Mouse (Mus musculus) midbrain, embryonic 12.5 days (tissue): ENCODE results near the gene Gabpa. TPM values are rescaled to one million over a fixed set of nuclear protein-coding genes. Genes with fewer than 3 reads are reported as not detected.
A peak's percentile ranks its signal among the peaks of the same experiment; 100 is the strongest.

Experiments used
- ATAC-seq: fragments of 200-750 bp; cut with Nextera tagmentation; 2 replicates; pipeline ENCODE4 v1.8.0; 2017; ENCODE audit warnings: low read depth, moderate TSS enrichment, moderate library complexity; ENCODE audit not compliant: low FRiP score
- H3K27ac ChIP-seq: fragments of 300-500 bp; sonication (generic); replicated peaks from 2 replicates; pipeline ENCODE4 v1.5.1; 2016; ENCODE audit warnings: mild to moderate bottlenecking
- H3K27me3 ChIP-seq: fragments of 300-500 bp; sonication (generic); 2 replicates; pipeline ENCODE4 v1.6.1; 2016; ENCODE audit warnings: mild to moderate bottlenecking
- H3K36me3 ChIP-seq: fragments of 300-500 bp; sonication (generic); 2 replicates; pipeline ENCODE4 v1.6.1; 2016
- H3K4me1 ChIP-seq: fragments of 300-500 bp; sonication (generic); 2 replicates; pipeline ENCODE4 v1.6.1; 2016
- H3K4me2 ChIP-seq: fragments of 300-500 bp; sonication (generic); replicated peaks from 2 replicates; pipeline ENCODE4 v1.6.1; 2016; ENCODE audit warnings: mild to moderate bottlenecking, moderate library complexity
- H3K4me3 ChIP-seq: fragments of 300-500 bp; sonication (generic); 2 replicates; pipeline ENCODE4 v1.5.1; 2016; ENCODE audit warnings: mild to moderate bottlenecking
- H3K9ac ChIP-seq: fragments of 300-500 bp; sonication (generic); replicated peaks from 2 replicates; pipeline ENCODE4 v1.6.1; 2016; ENCODE audit warnings: mild to moderate bottlenecking, moderate library complexity
- H3K9me3 ChIP-seq: fragments of 300-500 bp; sonication (generic); 2 replicates; pipeline ENCODE4 v1.6.1; 2016; ENCODE audit warnings: mild to moderate bottlenecking
- WGBS: fragments of 180-500 bp; shearing (Covaris S2); methylation state at CpG from one replicate; pipeline ENCODE4 v1.1.7; 2016; 5-methylcytosine and 5-hydroxymethylcytosine counted together
- polyA plus RNA-seq: library from polyadenylated mRNA; unstranded; fragments of >200 nt; fragmentation: Nextera tagmentation; extraction: Ambion mirVana; gene quantifications from 2 replicates; pipeline ENCODE4 v1.2.1, GENCODE M21; 2016

Gene Gabpa
- polyA plus RNA-seq: 38.5 and 39.5 TPM in 2 replicates

DNA sequence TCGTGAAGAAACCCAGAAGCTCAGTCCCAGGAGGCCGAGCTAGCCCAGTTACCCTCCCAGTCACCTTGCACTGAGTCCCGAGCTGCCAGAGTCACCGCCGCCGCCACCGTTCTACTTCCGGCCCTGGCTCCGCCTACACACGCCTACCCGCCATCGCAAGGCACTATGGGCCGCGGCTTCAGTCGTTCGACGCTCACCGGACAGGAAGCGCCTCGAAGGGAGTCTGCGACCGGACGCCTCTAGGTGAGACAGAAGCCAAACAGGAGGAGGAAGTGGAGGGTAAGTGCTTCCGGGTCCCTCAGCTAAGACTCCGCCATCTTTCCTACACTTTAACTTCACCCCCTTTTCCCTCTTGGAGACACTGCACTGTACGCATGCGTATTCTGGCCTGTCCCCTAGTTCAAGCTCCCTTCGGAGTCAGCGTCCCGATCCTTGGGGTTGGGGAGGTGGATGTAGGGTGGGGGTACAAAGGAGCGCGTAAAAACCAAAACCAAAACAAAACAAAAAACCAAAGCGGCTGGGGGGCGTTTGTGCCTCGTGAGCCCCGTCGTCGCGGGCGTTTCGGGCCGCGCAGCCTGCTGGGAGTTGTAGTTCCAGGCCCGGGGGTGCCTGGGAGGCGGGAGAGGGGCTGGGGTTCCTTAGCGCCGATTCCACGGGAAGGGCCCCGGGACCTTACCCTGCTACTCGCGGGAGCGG is at the start of gene Gabpa:
TSS of gene Gabpa (plus strand) at position 181 of the 696 bp plus-strand sequence.
- Histone ChIP-seq H3K36me3 (peaks cover 34% of the 10 kb centered on the region), H3K4me1 (peaks cover 21% of the 10 kb centered on the region), H3K27ac (peak within 1 kb of the TSS; percentile 96), H3K9me3 (no peaks in the 10 kb centered on the region), H3K9ac (peak within 1 kb of the TSS; percentile 92), H3K4me3 (peak within 1 kb of the TSS; percentile 85), H3K4me2 (peak within 1 kb of the TSS; percentile 76), H3K27me3 (no peaks in the 10 kb centered on the region)
- WGBS: under 1% methylated on average over 51 of the region's 52 CpGs
- ATAC-seq: peak; percentile 95

DNA sequence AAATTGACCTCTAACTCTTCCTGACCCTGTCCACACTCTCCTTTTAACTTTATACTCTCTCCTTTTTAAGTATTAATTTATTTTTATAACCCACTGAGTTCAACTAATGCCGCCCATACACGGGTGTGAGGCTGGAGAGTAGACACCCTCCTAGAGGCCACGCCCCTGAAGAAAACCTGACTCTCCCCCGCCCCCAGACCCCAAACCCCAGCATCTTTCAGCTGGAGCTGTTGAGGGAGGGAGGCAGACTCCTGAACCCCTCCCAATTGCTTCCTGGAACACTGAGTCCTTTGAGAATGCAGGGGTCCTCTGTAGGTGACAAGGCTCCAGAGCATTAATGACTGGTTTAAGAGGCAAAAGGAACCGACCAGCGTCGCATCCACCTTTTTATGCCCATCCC is 49.8 kb upstream of the Gabpa start:
- peak; percentile 34; the same call in 1 of the 2 replicates for ATAC-seq
- WGBS: 9% methylated on average over 7 of the region's 7 CpGs
- H3K4me1 ChIP-seq: peaks cover 7% of the 10 kb centered on the region
- 0 out of 2 replicates have a peak overlapping the region, but pooled peaks have one; percentile 9 for H3K4me2 ChIP-seq
- no peaks in the 10 kb centered on the region for H3K9me3 ChIP-seq
- H3K4me3 ChIP-seq: no peak overlapping the region
- H3K27me3 ChIP-seq: no peaks in the 10 kb centered on the region
- no peak overlapping the region for H3K9ac ChIP-seq
- H3K27ac ChIP-seq: no peak overlapping the region
- H3K36me3 ChIP-seq: peaks cover 23% of the 10 kb centered on the region

DNA sequence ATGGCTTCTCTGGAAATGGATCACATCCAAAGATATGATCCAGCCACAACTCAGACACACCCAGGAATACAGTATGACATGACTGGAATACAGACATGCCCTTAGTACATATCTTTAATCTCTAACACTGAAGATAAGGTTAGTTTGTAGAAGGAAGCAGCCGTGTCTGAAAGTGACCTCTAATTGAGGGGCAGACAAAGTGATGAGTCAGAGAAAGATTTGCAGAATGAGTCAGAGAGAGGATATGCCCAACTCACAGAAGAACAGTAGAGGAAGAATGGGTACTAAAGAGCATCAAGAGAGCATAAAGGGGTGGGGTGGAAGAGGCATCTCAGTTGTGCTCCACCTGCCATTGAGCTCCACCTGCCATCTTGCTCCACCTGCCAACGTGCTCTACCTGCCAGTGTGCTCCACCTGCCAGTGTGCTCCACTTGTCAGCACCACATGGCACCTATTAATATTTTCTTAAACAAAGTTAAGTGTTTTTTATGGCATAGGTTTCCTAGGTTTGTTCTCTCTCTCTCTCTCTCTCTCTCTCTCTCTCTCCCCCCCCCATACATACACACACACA is 44.0 kb upstream of the Gabpa start:
- Histone ChIP-seq H3K9ac (no peak overlapping the region), H3K36me3 (peaks cover 33% of the 10 kb centered on the region; the same call in 1 of the 2 replicates)
- 93% methylated on average over 2 of the region's 2 CpGs for WGBS

DNA sequence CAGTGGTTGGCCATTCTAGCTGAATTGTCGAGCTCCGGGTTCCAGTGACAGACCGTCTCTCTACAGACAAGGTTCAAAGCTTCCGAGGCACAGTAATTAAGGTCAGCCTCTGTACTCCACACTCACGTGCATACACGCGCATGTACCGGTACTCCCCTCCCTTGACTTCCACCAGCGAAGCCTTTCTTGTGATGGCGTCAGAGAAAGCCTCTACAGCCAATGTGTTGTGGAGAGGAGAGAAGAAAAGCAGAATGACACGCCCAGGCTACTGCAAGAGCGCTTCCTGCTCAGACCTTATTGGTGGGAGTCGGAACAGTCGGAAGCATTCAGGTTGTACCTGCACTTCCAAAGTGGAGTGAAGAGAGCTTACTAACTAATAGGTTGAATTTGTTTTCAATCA is 41.3 kb upstream of the Gabpa start:
- Histone ChIP-seq H3K27ac (no peak overlapping the region), H3K36me3 (peaks cover 24% of the 10 kb centered on the region; the same call in 1 of the 2 replicates), H3K4me2 (no peak overlapping the region), H3K9ac (no peak overlapping the region), H3K9me3 (no peaks in the 10 kb centered on the region), H3K27me3 (no peaks in the 10 kb centered on the region), H3K4me1 (no peaks in the 10 kb centered on the region), H3K4me3 (no peak overlapping the region)
- 89% methylated on average over 14 of the region's 14 CpGs for WGBS
- no peak for ATAC-seq

More for the DNA sequence above, 44.0 kb upstream of the Gabpa start:
- no peaks in the 10 kb centered on the region for H3K9me3 ChIP-seq
- no peaks in the 10 kb centered on the region for H3K27me3 ChIP-seq
- no peaks in the 10 kb centered on the region for H3K4me1 ChIP-seq
- ATAC-seq: no peak
- H3K4me3 ChIP-seq: no peak overlapping the region
- H3K4me2 ChIP-seq: no peak overlapping the region
- no peak overlapping the region for H3K27ac ChIP-seq

DNA sequence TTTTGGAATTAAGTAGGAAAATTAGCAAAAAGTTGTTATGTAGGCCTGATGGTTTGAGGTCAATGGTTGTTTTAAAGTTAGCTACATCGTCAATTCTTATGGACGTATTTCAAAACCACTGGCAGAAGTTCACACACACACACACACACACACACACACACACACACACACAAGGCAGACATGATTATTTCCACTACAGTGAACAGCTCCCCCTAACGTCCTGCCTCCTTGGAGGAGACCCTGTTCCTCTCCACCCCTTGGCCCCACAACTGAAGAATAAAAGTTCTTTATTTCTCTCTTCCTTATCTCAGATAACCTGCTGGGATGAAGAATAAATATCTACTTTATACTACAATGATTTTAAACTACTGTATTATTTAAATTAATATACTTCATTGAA is 39.4 kb upstream of the Gabpa start:
- ATAC-seq: no peak
- no peak overlapping the region for H3K9ac ChIP-seq
- no peak overlapping the region for H3K4me3 ChIP-seq
- H3K4me2 ChIP-seq: no peak overlapping the region
- H3K4me1 ChIP-seq: no peaks in the 10 kb centered on the region
- H3K27me3 ChIP-seq: no peaks in the 10 kb centered on the region
- peaks cover 11% of the 10 kb centered on the region; the same call in 1 of the 2 replicates for H3K36me3 ChIP-seq
- 83% methylated on average over 3 of the region's 3 CpGs for WGBS
- H3K27ac ChIP-seq: no peak overlapping the region
- H3K9me3 ChIP-seq: no peaks in the 10 kb centered on the region

DNA sequence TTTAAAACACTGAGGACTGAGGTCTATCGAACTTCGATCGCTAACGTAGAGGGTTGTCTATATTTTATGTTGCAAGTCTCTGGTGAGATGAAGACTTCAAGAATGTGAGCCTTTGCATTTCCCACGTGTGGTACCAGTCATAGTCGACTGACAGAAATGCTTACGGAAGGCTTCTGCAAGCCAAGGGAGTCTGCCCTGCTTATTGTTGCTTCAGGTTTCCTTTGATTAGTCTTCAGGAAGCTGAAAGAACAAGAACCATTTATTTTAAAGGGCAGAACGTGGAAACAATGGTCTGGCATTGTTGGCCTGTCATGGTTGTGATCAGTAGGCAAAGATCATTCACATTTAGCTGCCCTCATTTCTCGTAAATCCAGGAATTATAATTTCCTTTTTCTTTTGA is 38.0 kb upstream of the Gabpa start:
- no peak overlapping the region for H3K27ac ChIP-seq
- ATAC-seq: no peak
- 81% methylated on average over 9 of the region's 9 CpGs for WGBS
- H3K4me3 ChIP-seq: no peak overlapping the region
- no peaks in the 10 kb centered on the region for H3K9me3 ChIP-seq
- no peaks in the 10 kb centered on the region for H3K27me3 ChIP-seq
- 0 out of 2 replicates have a peak, but pooled peaks cover 5% of the 10 kb centered on the region for H3K36me3 ChIP-seq
- no peaks in the 10 kb centered on the region for H3K4me1 ChIP-seq
- H3K9ac ChIP-seq: no peak overlapping the region
- no peak overlapping the region for H3K4me2 ChIP-seq

DNA sequence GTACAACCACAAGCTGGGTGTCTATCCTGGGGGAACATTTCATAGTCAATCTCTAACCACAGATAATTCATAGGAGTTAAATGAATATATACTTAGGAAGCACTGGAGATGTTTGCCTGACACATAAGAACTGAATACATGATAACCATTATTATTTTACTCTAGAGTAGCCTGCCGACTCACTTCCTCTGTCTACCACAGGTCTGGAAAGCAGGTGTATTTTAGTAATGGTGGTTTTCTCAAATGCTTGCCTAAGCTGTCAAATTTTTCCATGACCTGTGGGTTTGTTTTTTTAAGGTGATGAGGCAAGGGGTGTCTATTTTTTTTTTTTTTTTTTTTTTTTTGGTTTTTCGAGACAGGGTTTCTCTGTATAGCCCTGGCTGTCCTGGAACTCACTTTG is 34.7 kb upstream of the Gabpa start:
- no peak overlapping the region for H3K4me2 ChIP-seq
- no peaks in the 10 kb centered on the region for H3K9me3 ChIP-seq
- H3K27me3 ChIP-seq: no peaks in the 10 kb centered on the region
- H3K27ac ChIP-seq: no peak overlapping the region
- no peak overlapping the region for H3K4me3 ChIP-seq
- 97% methylated on average over 1 of the region's 2 CpGs for WGBS
- no peak overlapping the region for H3K9ac ChIP-seq
- no peaks in the 10 kb centered on the region for H3K4me1 ChIP-seq
- peaks cover 6% of the 10 kb centered on the region; the same call in 1 of the 2 replicates for H3K36me3 ChIP-seq
- no peak for ATAC-seq

DNA sequence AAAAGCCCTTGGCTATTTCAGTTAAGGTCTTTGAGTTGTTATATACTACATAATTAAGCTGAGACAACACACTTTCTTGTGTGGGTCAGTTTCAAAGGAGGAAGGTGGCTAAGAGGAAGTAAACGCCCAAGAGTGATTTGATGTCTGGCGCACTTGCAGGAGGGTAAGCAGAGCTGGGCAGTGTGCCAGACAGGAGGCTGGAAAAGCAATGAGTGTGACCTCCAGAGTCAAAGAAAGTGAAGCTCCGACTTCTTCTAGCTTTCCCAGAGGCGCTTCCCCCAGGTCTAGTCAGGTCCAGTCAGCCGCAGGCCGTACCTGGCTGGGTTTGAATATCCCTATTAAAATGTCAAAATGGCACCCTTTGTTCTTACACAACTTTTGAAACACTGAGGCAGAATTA is 32.5 kb upstream of the Gabpa start:
- peaks cover 17% of the 10 kb centered on the region for H3K36me3 ChIP-seq
- WGBS: 85% methylated on average over 6 of the region's 6 CpGs
- no peak overlapping the region for H3K4me3 ChIP-seq
- no peak overlapping the region for H3K27ac ChIP-seq
- H3K4me1 ChIP-seq: no peaks in the 10 kb centered on the region
- H3K4me2 ChIP-seq: no peak overlapping the region
- no peaks in the 10 kb centered on the region for H3K27me3 ChIP-seq
- no peak overlapping the region for H3K9ac ChIP-seq
- no peaks in the 10 kb centered on the region for H3K9me3 ChIP-seq
- no peak for ATAC-seq

DNA sequence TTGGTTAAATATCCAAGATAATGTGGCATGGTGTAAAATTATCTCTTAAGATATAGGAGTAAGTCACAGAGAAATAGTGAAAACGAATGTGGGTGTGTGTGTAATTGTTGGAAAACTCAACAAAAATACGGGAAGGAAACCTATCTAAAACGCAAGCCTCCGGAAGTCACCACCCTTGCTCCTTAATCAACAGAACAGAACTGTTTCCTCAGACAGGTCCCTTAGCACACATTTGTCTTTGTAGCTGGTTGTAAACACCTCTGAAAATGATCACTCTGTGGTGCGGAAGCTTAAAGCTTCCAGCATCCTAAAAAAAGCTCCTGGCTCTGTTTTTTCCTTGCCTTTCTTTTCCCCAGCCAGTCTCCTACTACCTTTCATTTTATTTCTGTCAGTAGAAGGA is 29.9 kb upstream of the Gabpa start:
- H3K4me1 ChIP-seq: no peaks in the 10 kb centered on the region
- peaks cover 37% of the 10 kb centered on the region for H3K36me3 ChIP-seq
- WGBS: 90% methylated on average over 5 of the region's 5 CpGs
- no peak overlapping the region for H3K4me3 ChIP-seq
- no peak overlapping the region for H3K9ac ChIP-seq
- ATAC-seq: no peak
- no peak overlapping the region for H3K4me2 ChIP-seq
- no peaks in the 10 kb centered on the region for H3K27me3 ChIP-seq
- no peaks in the 10 kb centered on the region for H3K9me3 ChIP-seq
- H3K27ac ChIP-seq: no peak overlapping the region

DNA sequence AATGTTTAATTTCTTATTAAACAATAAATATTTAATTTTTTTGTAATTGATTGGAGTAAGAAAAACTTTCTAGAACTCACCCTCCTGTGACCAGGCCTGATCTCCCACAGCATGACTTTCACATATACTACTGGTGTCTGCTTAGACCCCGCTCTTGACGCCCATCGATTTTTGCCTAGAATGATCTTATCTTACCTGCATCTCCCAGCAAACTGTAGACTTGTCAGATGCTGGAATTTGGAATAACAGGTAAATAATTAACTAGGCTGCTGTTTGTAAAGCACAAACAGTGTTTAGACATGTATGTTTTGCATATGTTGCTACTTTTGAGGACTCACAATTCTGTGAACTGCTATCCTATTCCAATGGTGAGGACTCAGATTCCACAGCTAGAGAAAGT is 28.6 kb upstream of the Gabpa start:
- no peaks in the 10 kb centered on the region for H3K4me1 ChIP-seq
- peaks cover 49% of the 10 kb centered on the region for H3K36me3 ChIP-seq
- no peak overlapping the region for H3K9ac ChIP-seq
- no peak overlapping the region for H3K4me3 ChIP-seq
- ATAC-seq: no peak
- no peak overlapping the region for H3K27ac ChIP-seq
- no peaks in the 10 kb centered on the region for H3K27me3 ChIP-seq
- no peak overlapping the region for H3K4me2 ChIP-seq
- no peaks in the 10 kb centered on the region for H3K9me3 ChIP-seq
- 96% methylated on average over 3 of the region's 3 CpGs for WGBS

DNA sequence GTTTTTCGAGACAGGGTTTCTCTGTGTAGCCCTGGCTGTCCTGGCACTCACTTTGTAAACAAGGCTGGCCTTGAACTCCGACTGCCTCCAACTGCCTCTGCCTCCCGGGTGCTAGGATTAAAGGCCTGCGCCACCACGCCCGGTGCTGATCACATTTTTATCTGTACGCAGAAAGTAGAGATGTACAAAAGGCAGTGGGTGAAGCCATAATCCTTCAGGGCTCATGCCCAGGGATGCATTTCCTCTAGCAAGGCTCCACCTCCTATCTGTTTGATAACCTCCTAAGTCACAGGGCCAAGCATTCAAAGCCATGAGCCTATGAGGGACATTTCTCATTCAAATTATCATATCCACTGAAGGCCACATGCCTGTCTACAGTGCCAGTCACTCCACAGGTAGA is 26.9 kb upstream of the Gabpa start:
- WGBS: 95% methylated on average over 7 of the region's 7 CpGs
- no peak for ATAC-seq
- no peaks in the 10 kb centered on the region for H3K27me3 ChIP-seq
- no peak overlapping the region for H3K4me2 ChIP-seq
- H3K9me3 ChIP-seq: no peaks in the 10 kb centered on the region
- H3K27ac ChIP-seq: no peak overlapping the region
- H3K9ac ChIP-seq: no peak overlapping the region
- no peak overlapping the region for H3K4me3 ChIP-seq
- no peaks in the 10 kb centered on the region for H3K4me1 ChIP-seq
- peaks cover 60% of the 10 kb centered on the region for H3K36me3 ChIP-seq

DNA sequence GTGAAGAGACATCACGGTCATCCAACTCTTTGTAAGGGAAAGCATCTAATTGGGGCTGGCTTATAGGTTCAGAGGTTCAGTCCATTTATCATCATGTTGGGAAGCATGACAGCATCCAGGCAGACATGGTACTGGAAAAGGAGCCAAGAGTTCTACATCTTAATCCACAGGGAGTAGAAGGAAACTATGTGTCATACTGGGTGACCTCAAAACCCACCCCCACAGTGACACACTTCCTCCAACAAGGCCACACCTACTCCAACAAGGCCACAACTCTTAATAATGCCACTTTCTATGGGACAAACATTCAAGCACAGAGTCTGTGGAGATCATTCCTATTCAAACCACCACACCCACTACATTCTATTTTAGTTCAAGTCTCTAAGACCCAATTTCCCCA is 24.5 kb upstream of the Gabpa start:
- Histone ChIP-seq H3K4me2 (no peak overlapping the region), H3K27ac (no peak overlapping the region), H3K4me3 (no peak overlapping the region), H3K27me3 (no peaks in the 10 kb centered on the region), H3K9ac (no peak overlapping the region), H3K4me1 (no peaks in the 10 kb centered on the region), H3K9me3 (no peaks in the 10 kb centered on the region), H3K36me3 (peaks cover 79% of the 10 kb centered on the region)
- 92% methylated on average over 1 of the region's 1 CpGs for WGBS
- no peak for ATAC-seq
